Mouse (Mus musculus) erythroblast, embryonic 14.5 days (primary cell): ENCODE measurements at regions not wholly inside any gene's neighbourhood (a gene's known extent, or its start where the extent isn't known, plus 50 kb on each side); places are given as distances from the start of the nearest gene placed in this dataset.

Source experiments
- GATA1 ChIP-seq: IDR thresholded peaks from 2 replicates; pipeline ENCODE4 v1.6.1; 2012; ENCODE audit warnings: low read length, inconsistent platforms, mixed read lengths
- TAL1 ChIP-seq: IDR thresholded peaks from 3 replicates; pipeline ENCODE4 v1.6.1; 2012; ENCODE audit warnings: low read length, inconsistent platforms, mixed read lengths

DNA sequence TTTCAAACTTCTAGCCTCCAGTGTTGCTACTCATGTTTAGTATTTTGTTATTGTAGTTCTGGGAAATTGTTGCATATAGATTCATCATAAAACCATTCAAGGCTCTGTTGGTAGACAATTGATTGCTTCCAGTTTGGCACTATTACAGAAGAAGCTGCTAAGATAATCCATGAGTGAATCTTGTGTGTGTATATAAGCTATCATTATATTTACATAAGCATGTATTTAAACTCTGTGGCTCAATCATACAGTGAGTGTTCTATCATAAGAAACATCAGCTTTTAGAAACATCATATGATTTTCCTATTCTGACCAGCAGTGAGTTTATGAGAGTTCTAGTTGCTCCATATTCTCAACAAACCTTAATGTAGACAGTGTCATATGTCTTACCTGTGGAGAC, 397.7 kb upstream of the Tbl1xr1 start:
- no peak for TF ChIP-seq GATA1
- no peak for TF ChIP-seq TAL1
